Mouse (Mus musculus) ES-Bruce4 (cell line): ENCODE results near the gene Unc93b1. TPM values are rescaled to one million over a fixed set of nuclear protein-coding genes. Genes with fewer than 3 reads are reported as not detected.

Experiments used
- H3K27ac ChIP-seq: 2 replicates; pipeline ENCODE4 v1.5.1; 2012; ENCODE audit warnings: low read length, inconsistent platforms; ENCODE audit not compliant: insufficient read depth
- H3K27me3 ChIP-seq: 2 replicates; pipeline ENCODE4 v1.6.1; 2012; ENCODE audit warnings: mild to moderate bottlenecking, low read length, inconsistent platforms; ENCODE audit not compliant: control insufficient read depth, poor library complexity, insufficient read depth, severe bottlenecking
- H3K36me3 ChIP-seq: 2 replicates; pipeline ENCODE4 v1.6.1; 2012; ENCODE audit warnings: inconsistent platforms, mild to moderate bottlenecking, low read length, moderate library complexity; ENCODE audit not compliant: control insufficient read depth, poor library complexity, insufficient read depth, severe bottlenecking
- H3K4me1 ChIP-seq: one replicate; pipeline ENCODE4 v1.8.1; 2011; ENCODE audit warnings: low read length; ENCODE audit not compliant: control insufficient read depth, insufficient read depth
- H3K4me3 ChIP-seq: 2 replicates; pipeline ENCODE4 v1.5.1; 2011; ENCODE audit warnings: low read depth, mild to moderate bottlenecking, low read length
- H3K9ac ChIP-seq: 2 replicates; pipeline ENCODE4 v1.6.1; 2012; ENCODE audit warnings: low read depth, mild to moderate bottlenecking, inconsistent platforms; ENCODE audit not compliant: poor library complexity, severe bottlenecking
- H3K9me3 ChIP-seq: replicated peaks from 2 replicates; pipeline ENCODE4 v1.6.1; 2012; ENCODE audit warnings: mild to moderate bottlenecking, low read length, inconsistent platforms; ENCODE audit not compliant: control insufficient read depth, poor library complexity, insufficient read depth, severe bottlenecking
- CTCF ChIP-seq: IDR thresholded peaks from one replicate; pipeline ENCODE4 v1.8.1; 2011; ENCODE audit warnings: low read depth, low read length
- EP300 ChIP-seq: IDR thresholded peaks from 2 replicates; pipeline ENCODE4 v1.6.1; 2011; ENCODE audit warnings: low read depth, low read length; ENCODE audit not compliant: insufficient read depth
- POLR2A ChIP-seq: IDR thresholded peaks from one replicate; pipeline ENCODE4 v1.8.1; 2011; ENCODE audit warnings: low read length; ENCODE audit not compliant: insufficient read depth
- polyA plus RNA-seq: library from polyadenylated mRNA; stranded (reverse); fragments of >200 nt; gene quantifications from 2 replicates; pipeline ENCODE4 v1.2.4, GENCODE M21; 2011; ENCODE audit warnings: low read depth; ENCODE audit not compliant: missing spikeins, insufficient read depth, insufficient read length

Gene Unc93b1
- polyA plus RNA-seq, 1 experiment, result 13.5 TPM

DNA sequence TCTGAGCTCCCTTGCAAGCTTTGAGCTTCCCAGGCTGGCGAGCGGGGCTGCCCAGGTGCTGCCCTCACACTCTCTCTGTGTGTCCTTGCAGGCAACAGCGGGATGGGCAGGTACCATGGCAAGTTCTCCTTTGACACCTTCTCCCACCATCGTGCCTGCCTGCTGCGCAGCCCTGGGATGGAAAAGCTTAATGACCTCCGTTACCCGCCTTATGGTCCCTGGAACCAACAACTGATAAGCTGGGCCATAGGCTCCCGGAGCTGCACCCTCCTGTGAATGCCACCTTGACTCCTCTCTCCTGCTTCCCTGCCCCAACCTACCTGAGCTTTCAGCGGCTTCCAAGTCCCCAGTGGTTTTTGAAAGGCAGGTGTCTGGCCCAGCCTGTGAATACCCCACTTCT is 45.9 kb downstream of the Unc93b1 start:
- peaks cover 2% of the 10 kb centered on the region for H3K4me1 ChIP-seq
- no peaks in the 10 kb centered on the region for H3K27me3 ChIP-seq
- H3K9me3 ChIP-seq, result no peaks in the 10 kb centered on the region
- no peak overlapping the region for H3K9ac ChIP-seq
- TF ChIP-seq POLR2A, result no peak
- TF ChIP-seq EP300, result no peak
- TF ChIP-seq CTCF, result no peak
- H3K27ac ChIP-seq, result no peak overlapping the region
- H3K4me3 ChIP-seq, result no peak overlapping the region
- no peaks in the 10 kb centered on the region for H3K36me3 ChIP-seq

DNA sequence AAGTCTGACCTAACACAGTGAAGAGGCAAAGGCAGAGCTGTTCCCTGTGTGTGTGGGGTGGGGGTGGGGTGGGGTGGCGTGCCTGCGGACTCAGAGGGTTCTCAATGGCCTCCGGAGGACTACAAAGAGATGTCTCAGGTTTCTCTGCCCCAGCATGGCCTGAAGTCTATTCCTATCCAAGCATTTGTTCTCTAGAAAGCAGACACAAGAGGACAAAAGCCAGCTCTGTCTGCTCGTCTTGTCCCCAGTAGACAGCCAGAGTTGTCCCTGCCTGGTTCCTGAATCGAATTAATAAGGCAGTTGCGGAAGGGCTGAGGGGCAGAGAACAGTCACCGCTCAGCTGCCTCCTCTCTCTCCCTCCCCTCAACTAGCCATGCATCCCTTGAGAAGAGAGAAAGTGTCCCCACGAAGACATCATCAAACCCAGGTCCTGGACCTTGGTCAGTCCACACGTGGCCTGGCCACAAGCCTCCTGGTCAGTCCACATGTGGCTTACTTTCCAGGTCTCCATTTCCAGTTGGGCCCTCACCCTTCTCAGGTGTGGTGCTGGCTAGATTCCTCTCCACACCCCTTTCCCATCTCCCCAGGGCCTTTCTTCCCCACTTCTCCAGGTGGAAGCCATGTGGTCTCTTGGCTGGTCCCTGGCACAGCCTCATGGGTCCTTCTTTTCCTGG is 48.7 kb downstream of the Unc93b1 start:
- no peak overlapping the region for H3K27ac ChIP-seq
- TF ChIP-seq POLR2A (no peak), EP300 (no peak), CTCF (no peak)
- no peaks in the 10 kb centered on the region for H3K9me3 ChIP-seq
- no peak overlapping the region for H3K9ac ChIP-seq
- H3K4me3 ChIP-seq, result no peak overlapping the region
- peaks cover 4% of the 10 kb centered on the region for H3K4me1 ChIP-seq
- H3K27me3 ChIP-seq, result no peaks in the 10 kb centered on the region
- H3K36me3 ChIP-seq, result no peaks in the 10 kb centered on the region

DNA sequence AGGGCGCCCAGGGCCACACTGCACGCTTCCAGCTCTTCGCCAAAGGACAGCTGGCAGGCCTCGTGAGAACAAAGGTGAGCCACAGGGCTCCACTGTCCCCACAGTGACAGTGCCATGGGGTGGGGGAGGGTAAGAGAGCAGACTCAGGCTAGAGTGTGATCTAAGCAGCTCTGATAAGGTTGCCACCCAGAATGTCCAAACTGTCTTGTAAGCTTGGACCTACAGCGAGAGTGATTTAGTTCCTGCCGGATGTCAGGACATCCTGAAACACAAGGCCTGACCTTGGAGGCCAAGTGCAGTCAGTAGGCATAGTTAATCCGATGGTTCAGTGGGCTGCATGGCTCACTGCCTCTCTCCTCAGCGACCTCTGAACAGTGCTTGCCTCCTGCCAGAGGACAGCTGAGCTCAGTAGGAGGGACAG is 50.3 kb downstream of the Unc93b1 start:
- H3K4me3 ChIP-seq, result no peak overlapping the region
- H3K9ac ChIP-seq, result no peak overlapping the region
- no peaks in the 10 kb centered on the region for H3K9me3 ChIP-seq
- TF ChIP-seq EP300 (no peak), POLR2A (no peak), CTCF (no peak)
- no peak overlapping the region for H3K27ac ChIP-seq
- no peaks in the 10 kb centered on the region for H3K36me3 ChIP-seq
- no peaks in the 10 kb centered on the region for H3K27me3 ChIP-seq
- peaks cover 4% of the 10 kb centered on the region for H3K4me1 ChIP-seq

DNA sequence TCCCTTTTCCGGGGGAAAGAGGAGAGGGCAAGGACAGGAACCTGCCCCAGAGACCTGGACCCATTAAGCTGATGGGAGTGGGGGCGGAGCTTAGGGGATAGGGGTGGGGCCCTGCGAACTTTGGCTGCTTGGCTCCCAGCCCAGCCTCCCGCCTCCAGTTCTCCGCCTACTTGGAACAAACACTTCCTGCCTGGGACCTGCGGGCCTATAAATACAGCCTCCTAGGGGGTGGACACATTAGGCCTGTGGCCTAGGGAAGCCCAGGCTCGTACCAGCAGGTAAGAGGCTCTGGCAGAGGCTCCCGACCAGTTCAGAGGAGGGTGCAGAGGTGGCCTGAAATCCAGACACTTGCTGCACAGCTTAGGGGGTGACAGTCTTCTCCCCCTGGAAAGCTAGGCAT is 51.3 kb downstream of the Unc93b1 start, which contains the start of gene Acy3:
Gene Acy3, plus strand, starts transcription at position 237 of the 400 bp plus-strand sequence.
- H3K27me3 ChIP-seq, result no peaks in the 10 kb centered on the region
- H3K9ac ChIP-seq, result no peak within 1 kb of the TSS
- TF ChIP-seq EP300 (no peak), POLR2A (peak; percentile 85), CTCF (no peak)
- peaks cover 4% of the 10 kb centered on the region for H3K4me1 ChIP-seq
- H3K36me3 ChIP-seq, result no peaks in the 10 kb centered on the region
- no peaks in the 10 kb centered on the region for H3K9me3 ChIP-seq
- no peak within 1 kb of the TSS for H3K27ac ChIP-seq
- no peak within 1 kb of the TSS; the same call in 1 of the 2 replicates for H3K4me3 ChIP-seq

DNA sequence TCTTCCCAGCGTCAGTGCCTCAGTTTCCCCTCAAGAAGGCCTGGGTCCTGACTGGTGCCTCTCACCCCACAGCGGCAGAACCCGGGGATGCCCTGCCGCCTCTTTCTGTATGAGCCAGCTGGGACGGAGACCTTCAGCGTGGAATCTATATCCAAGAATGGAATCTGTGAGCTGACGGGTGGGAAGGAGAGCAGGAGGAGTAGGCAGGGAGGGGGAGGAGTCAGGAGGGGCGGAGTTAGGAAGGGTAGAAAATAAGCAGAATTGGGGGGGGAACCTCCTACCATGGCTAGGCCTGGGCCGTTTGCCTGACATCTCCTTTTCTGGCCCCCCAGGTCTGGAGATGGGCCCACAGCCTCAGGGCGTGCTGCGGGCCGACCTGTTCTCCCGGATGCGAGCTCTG is 53.1 kb downstream of the Unc93b1 start:
- Histone ChIP-seq H3K4me3 (no peak overlapping the region), H3K9me3 (no peaks in the 10 kb centered on the region), H3K9ac (no peak overlapping the region), H3K36me3 (no peaks in the 10 kb centered on the region), H3K27ac (no peak overlapping the region), H3K27me3 (no peaks in the 10 kb centered on the region), H3K4me1 (peaks cover 4% of the 10 kb centered on the region)
- TF ChIP-seq EP300 (no peak), CTCF (no peak), POLR2A (no peak)

DNA sequence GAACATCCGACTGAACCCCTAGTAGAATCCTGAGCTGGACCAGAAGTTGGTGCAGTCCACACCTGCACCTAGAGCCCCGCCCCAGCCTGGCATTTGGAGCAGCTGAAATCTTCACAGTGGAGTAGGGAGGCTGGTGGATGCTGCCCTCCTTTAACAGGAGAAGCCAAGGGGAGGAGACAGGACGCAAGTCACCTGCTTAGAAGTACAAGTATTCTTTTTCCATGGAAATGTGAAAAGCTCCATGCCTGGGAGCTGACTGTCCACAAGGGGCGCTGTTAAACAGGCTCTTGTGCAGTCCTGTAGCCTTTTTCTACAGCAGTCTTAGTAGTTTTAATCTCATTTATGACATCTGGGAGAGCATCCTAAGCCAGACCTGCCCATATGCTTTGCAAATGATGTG is 53.8 kb downstream of the Unc93b1 start:
- Histone ChIP-seq H3K36me3 (no peaks in the 10 kb centered on the region), H3K27ac (no peak overlapping the region), H3K9ac (no peak overlapping the region), H3K9me3 (no peaks in the 10 kb centered on the region), H3K4me1 (peaks cover 3% of the 10 kb centered on the region), H3K4me3 (no peak overlapping the region), H3K27me3 (no peaks in the 10 kb centered on the region)
- TF ChIP-seq EP300 (no peak), POLR2A (no peak), CTCF (peak; percentile 32)
